Mouse (Mus musculus) forebrain, embryonic 14.5 days (tissue): ENCODE measurements around the gene Tex38. TPM values are rescaled to one million over a fixed set of nuclear protein-coding genes. Genes with fewer than 3 reads are reported as not detected.

Experiments
- ATAC-seq: fragments of 200-750 bp; cut with Nextera tagmentation; 2 replicates; pipeline ENCODE4 v1.8.0; 2017; ENCODE audit warnings: mild to moderate bottlenecking, moderate library complexity
- DNase-seq: peaks from one replicate; pipeline ENCODE4 v3.0.0-alpha.2; 2015; ENCODE audit warnings: low spot score
- H3K27ac ChIP-seq: fragments of 300-500 bp; sonication (generic); 2 replicates; pipeline ENCODE4 v1.5.1; 2014; ENCODE audit warnings: low read depth, mild to moderate bottlenecking, control low read depth, low read length, moderate library complexity
- H3K27me3 ChIP-seq: fragments of 300-500 bp; sonication (generic); replicated peaks from 2 replicates; pipeline ENCODE4 v1.6.1; 2014; ENCODE audit warnings: low read length, control low read depth, mixed read lengths; ENCODE audit not compliant: control insufficient read depth, insufficient read depth
- H3K36me3 ChIP-seq: fragments of 300-500 bp; sonication (generic); 2 replicates; pipeline ENCODE4 v1.6.1; 2014; ENCODE audit warnings: low read length, control low read depth; ENCODE audit not compliant: control insufficient read depth, insufficient read depth
- H3K4me1 ChIP-seq: fragments of 300-500 bp; sonication (generic); 2 replicates; pipeline ENCODE4 v1.6.1; 2014; ENCODE audit warnings: antibody characterized with exemption, low read length, control low read depth; ENCODE audit not compliant: control insufficient read depth, insufficient read depth
- H3K4me2 ChIP-seq: fragments of 300-500 bp; sonication (generic); 2 replicates; pipeline ENCODE4 v1.6.1; 2014; ENCODE audit warnings: mild to moderate bottlenecking, control low read depth, low read length
- H3K4me3 ChIP-seq: fragments of 300-500 bp; sonication (generic); 2 replicates; pipeline ENCODE4 v1.5.1; 2014; ENCODE audit warnings: low read depth, low read length, control low read depth
- H3K9ac ChIP-seq: fragments of 300-500 bp; sonication (generic); 2 replicates; pipeline ENCODE4 v1.6.1; 2014; ENCODE audit warnings: mild to moderate bottlenecking, low read length, control low read depth, moderate library complexity
- H3K9me3 ChIP-seq: fragments of 300-500 bp; sonication (generic); replicated peaks from 2 replicates; pipeline ENCODE4 v1.6.1; 2016; ENCODE audit warnings: low read length, control low read depth, mixed read lengths; ENCODE audit not compliant: control insufficient read depth
- WGBS: fragments of 180-500 bp; shearing (Covaris S2); extraction: QIAGEN DNeasy Blood & Tissue Kit; methylation state at CpG from one replicate; pipeline ENCODE4 v1.1.7; 2014; 5-methylcytosine and 5-hydroxymethylcytosine counted together
- polyA plus RNA-seq: library from polyadenylated mRNA; unstranded; fragments of >200 nt; fragmentation: Nextera tagmentation; extraction: Ambion mirVana; gene quantifications from 2 replicates; pipeline ENCODE4 v1.2.1, GENCODE M21; 2014

Tex38 gene
- polyA plus RNA-seq, 1 experiment from 2014 or later, result not detected

DNA sequence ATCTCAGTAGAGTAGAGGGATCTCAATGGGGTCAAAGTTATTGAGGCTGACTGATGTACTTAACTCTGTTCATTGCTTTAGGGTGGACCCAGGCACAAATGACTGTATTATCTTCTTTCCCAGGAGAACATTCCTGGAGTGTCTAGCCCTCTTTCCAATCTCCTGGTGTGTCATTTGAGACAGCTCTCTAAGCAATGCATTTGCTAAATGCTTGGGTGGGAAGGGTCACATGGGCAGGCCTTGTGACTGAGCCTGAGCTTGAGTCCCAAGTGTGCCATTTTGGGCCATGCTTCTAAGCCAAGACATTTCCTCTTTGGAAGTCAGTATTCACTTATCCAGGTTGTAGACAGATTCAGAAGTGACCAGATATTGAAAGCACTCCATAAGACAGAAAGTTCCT lies 40.6 kb upstream of the Tex38 start:
- Histone ChIP-seq H3K4me1 (no peaks in the 10 kb centered on the region), H3K27ac (no peak overlapping the region), H3K9me3 (no peaks in the 10 kb centered on the region), H3K27me3 (no peaks in the 10 kb centered on the region), H3K4me3 (no peak overlapping the region), H3K36me3 (0 out of 2 replicates have a peak, but pooled peaks cover 2% of the 10 kb centered on the region), H3K4me2 (no peak overlapping the region), H3K9ac (no peak overlapping the region)
- no peak for ATAC-seq
- no peak for DNase-seq

GRCm38 (mm10) chr4:115820944-115821343 lies 40.1 kb upstream of the Tex38 start:
- Histone ChIP-seq H3K4me1 (no peaks in the 10 kb centered on the region), H3K27me3 (no peaks in the 10 kb centered on the region), H3K9me3 (no peaks in the 10 kb centered on the region), H3K4me2 (no peak overlapping the region), H3K9ac (no peak overlapping the region), H3K36me3 (0 out of 2 replicates have a peak, but pooled peaks cover 5% of the 10 kb centered on the region), H3K4me3 (no peak overlapping the region), H3K27ac (no peak overlapping the region)
- no peak for ATAC-seq
- 78% methylated on average over 3 of the region's 3 CpGs for WGBS
- no peak for DNase-seq

- no peak overlapping the region for H3K9ac ChIP-seq
- H3K27me3 ChIP-seq, result no peaks in the 10 kb centered on the region
- no peak overlapping the region for H3K4me3 ChIP-seq
- no peak overlapping the region for H3K27ac ChIP-seq
- ATAC-seq (no peak), DNase-seq (no peak)
- H3K4me1 ChIP-seq, result no peaks in the 10 kb centered on the region
- 80% methylated on average over 3 of the region's 3 CpGs for WGBS
- H3K9me3 ChIP-seq, result no peaks in the 10 kb centered on the region
- H3K4me2 ChIP-seq, result no peak overlapping the region
- H3K36me3 ChIP-seq, result 0 out of 2 replicates have a peak, but pooled peaks cover 9% of the 10 kb centered on the region
Observed at GRCm38 (mm10) chr4:115820199-115820598, 39.4 kb upstream of the Tex38 start.

DNA sequence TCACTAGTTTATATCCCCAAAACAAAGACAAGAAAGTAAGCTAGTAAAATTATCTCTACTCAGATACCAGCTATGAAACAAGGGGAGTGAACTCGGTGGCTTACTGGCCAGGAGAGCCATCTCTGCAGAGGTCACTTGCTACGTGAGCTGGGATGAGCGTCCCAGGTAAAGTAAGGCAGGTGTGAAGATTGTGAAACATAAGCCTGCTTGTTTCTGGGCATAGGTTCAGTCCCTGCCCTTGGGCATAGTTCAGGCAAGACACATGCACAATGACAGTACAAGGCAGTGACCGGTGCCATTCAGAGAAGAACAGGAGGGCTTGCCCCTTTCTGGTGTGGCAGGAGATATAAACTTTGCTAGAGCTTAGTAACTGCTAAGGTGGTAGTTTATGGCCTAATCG lies 34.8 kb upstream of the Tex38 start:
- H3K4me3 ChIP-seq, result no peak overlapping the region
- no peak overlapping the region for H3K27ac ChIP-seq
- H3K4me1 ChIP-seq, result no peaks in the 10 kb centered on the region
- no peaks in the 10 kb centered on the region for H3K27me3 ChIP-seq
- H3K4me2 ChIP-seq, result no peak overlapping the region
- no peak for ATAC-seq
- DNase-seq, result no peak
- H3K9ac ChIP-seq, result no peak overlapping the region
- H3K9me3 ChIP-seq, result no peaks in the 10 kb centered on the region
- peaks cover 24% of the 10 kb centered on the region for H3K36me3 ChIP-seq
- WGBS, result 95% methylated on average over 5 of the region's 5 CpGs

GRCm38 (mm10) chr4:115812326-115812725 lies 31.5 kb upstream of the Tex38 start:
- H3K4me2 ChIP-seq, result no peak overlapping the region
- no peaks in the 10 kb centered on the region for H3K27me3 ChIP-seq
- H3K36me3 ChIP-seq, result peaks cover 26% of the 10 kb centered on the region
- no peak for DNase-seq
- 78% methylated on average over 4 of the region's 4 CpGs for WGBS
- H3K4me1 ChIP-seq, result no peaks in the 10 kb centered on the region
- no peak overlapping the region for H3K27ac ChIP-seq
- no peaks in the 10 kb centered on the region for H3K9me3 ChIP-seq
- no peak overlapping the region for H3K9ac ChIP-seq
- no peak overlapping the region for H3K4me3 ChIP-seq
- no peak for ATAC-seq

GRCm38 (mm10) chr4:115799981-115800380 lies 19.2 kb upstream of the Tex38 start:
- Histone ChIP-seq H3K4me1 (no peaks in the 10 kb centered on the region), H3K9me3 (no peaks in the 10 kb centered on the region), H3K4me3 (no peak overlapping the region), H3K27ac (no peak overlapping the region), H3K4me2 (no peak overlapping the region), H3K9ac (no peak overlapping the region), H3K27me3 (no peaks in the 10 kb centered on the region), H3K36me3 (peaks cover 56% of the 10 kb centered on the region)
- DNase-seq (peak; percentile 22), ATAC-seq (no peak)
- 65% methylated on average over 3 of the region's 3 CpGs for WGBS

DNA sequence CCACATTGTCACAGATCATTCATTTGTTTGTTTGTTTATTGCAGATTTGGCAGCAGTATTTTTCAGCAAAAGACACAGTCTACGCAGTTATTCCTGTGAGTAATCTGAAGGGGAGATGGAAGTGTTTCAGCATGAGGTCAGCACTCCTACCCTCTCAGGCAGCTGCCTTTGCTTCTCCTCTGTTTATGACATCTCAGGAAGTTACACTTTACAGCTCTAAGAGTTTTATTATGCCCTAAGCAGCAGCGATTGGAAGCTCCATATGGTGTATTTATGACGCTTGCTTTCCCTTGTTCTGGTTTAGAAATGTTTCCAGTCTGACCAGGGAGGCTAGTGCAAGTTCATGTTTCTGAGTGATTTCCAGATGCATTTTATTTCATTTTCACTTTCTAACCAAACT lies 14.5 kb upstream of the Tex38 start:
- Histone ChIP-seq H3K4me2 (no peak overlapping the region), H3K36me3 (peaks cover 61% of the 10 kb centered on the region), H3K27ac (no peak overlapping the region), H3K4me1 (no peaks in the 10 kb centered on the region), H3K9me3 (no peaks in the 10 kb centered on the region), H3K4me3 (no peak overlapping the region), H3K9ac (no peak overlapping the region), H3K27me3 (no peaks in the 10 kb centered on the region)
- 91% methylated on average over 3 of the region's 3 CpGs for WGBS
- DNase-seq, result no peak
- ATAC-seq, result no peak

DNA sequence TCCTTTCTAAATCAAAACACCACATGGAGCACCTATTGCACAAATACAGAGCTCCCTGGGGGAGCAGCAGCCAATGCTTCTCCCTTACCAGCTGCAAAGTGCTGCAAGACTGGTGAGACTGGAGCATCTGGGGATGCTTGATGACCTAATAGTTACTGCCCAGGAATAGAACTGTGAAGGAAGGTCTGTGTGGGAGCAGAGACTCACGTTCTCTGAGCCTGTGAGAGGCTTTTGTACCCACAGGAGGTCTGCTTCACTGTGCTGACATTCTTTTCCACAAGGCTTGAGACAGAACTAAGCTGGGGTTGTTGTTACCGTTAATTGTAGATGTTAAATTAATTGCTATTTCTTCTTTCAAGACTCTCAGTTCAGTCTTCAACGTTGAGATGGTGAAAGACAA lies 10.0 kb upstream of the Tex38 start:
- Histone ChIP-seq H3K4me1 (peaks cover under 1% of the 10 kb centered on the region; the same call in 1 of the 2 replicates), H3K36me3 (peaks cover 45% of the 10 kb centered on the region), H3K4me3 (no peak overlapping the region), H3K9me3 (no peaks in the 10 kb centered on the region), H3K27ac (no peak overlapping the region), H3K4me2 (no peak overlapping the region), H3K27me3 (no peaks in the 10 kb centered on the region), H3K9ac (no peak overlapping the region)
- WGBS, result 76% methylated on average over 3 of the region's 3 CpGs
- DNase-seq, result no peak
- ATAC-seq, result no peak

GRCm38 (mm10) chr4:115785511-115786034 lies 4.8 kb upstream of the Tex38 start:
- DNase-seq (peak; percentile 0), ATAC-seq (0 out of 2 replicates have a peak, but pooled peaks have one; percentile 1)
- Histone ChIP-seq H3K9ac (peak overlapping the region; percentile 82), H3K9me3 (no peaks in the 10 kb centered on the region), H3K4me1 (peaks cover 5% of the 10 kb centered on the region; the same call in 1 of the 2 replicates), H3K4me2 (peak overlapping the region; percentile 69), H3K27ac (no peak overlapping the region), H3K36me3 (peaks cover 18% of the 10 kb centered on the region), H3K4me3 (peak overlapping the region; percentile 68), H3K27me3 (no peaks in the 10 kb centered on the region)
- 66% methylated on average over 7 of the region's 7 CpGs for WGBS
